Mouse (Mus musculus): ENCODE data around the gene Prkce. TPM values are rescaled to one million over a fixed set of nuclear protein-coding genes. Genes with fewer than 3 reads are reported as not detected.

Prkce gene
- polyA plus RNA-seq, 1 experiment from 2014 or later: 11.0 TPM

- WGBS: 87% methylated on average over 12 of the region's 12 CpGs
- no peak overlapping the region for H3K4me2 ChIP-seq (replicated peaks)
Observed at GRCm38 (mm10) chr17:86231741-86232179, 64.2 kb downstream of the Prkce start.

GRCm38 (mm10) chr17:86232248-86232647 lies 64.7 kb downstream of the Prkce start:
- no peak overlapping the region for H3K4me2 ChIP-seq (replicated peaks)
- H3K4me1 ChIP-seq: no peaks in the 10 kb centered on the region; the same call in 1 of the 2 replicates
- H3K9ac ChIP-seq: no peak overlapping the region
- no peaks in the 10 kb centered on the region for H3K36me3 ChIP-seq
- H3K4me3 ChIP-seq: no peak overlapping the region
- WGBS: 85% methylated on average over 4 of the region's 4 CpGs
- 0 out of 2 replicates have a peak overlapping the region, but pooled peaks have one; percentile 35 for H3K27ac ChIP-seq
- H3K9me3 ChIP-seq (replicated peaks): no peaks in the 10 kb centered on the region
- no peaks in the 10 kb centered on the region for H3K27me3 ChIP-seq
- no peak for ATAC-seq (ENCODE audit: low FRiP score)

More at GRCm38 (mm10) chr17:86231741-86232179, 64.2 kb downstream of the Prkce start:
- Histone ChIP-seq H3K36me3 (no peaks in the 10 kb centered on the region), H3K27ac (0 out of 2 replicates have a peak overlapping the region, but pooled peaks have one; percentile 35), H3K27me3 (no peaks in the 10 kb centered on the region), H3K9me3 (replicated peaks) (no peaks in the 10 kb centered on the region), H3K9ac (no peak overlapping the region), H3K4me1 (no peaks in the 10 kb centered on the region; the same call in 1 of the 2 replicates), H3K4me3 (no peak overlapping the region)
- 0 out of 2 replicates have a peak, but pooled peaks have one; percentile 43 for ATAC-seq (ENCODE audit: low FRiP score)

- Histone ChIP-seq H3K36me3 (no peaks in the 10 kb centered on the region), H3K4me2 (replicated peaks) (no peak overlapping the region), H3K4me3 (no peak overlapping the region), H3K27me3 (no peaks in the 10 kb centered on the region), H3K9me3 (replicated peaks) (no peaks in the 10 kb centered on the region), H3K27ac (no peak overlapping the region), H3K4me1 (no peaks in the 10 kb centered on the region), H3K9ac (no peak overlapping the region)
- 80% methylated on average over 9 of the region's 9 CpGs for WGBS
- ATAC-seq (ENCODE audit: low FRiP score): no peak
Observed at GRCm38 (mm10) chr17:86234587-86235150, 67.1 kb downstream of the Prkce start.

GRCm38 (mm10) chr17:86236026-86236712 lies 68.6 kb downstream of the Prkce start:
- no peaks in the 10 kb centered on the region for H3K36me3 ChIP-seq
- H3K9me3 ChIP-seq (replicated peaks): no peaks in the 10 kb centered on the region
- H3K27me3 ChIP-seq: no peaks in the 10 kb centered on the region
- H3K9ac ChIP-seq: no peak overlapping the region
- H3K4me3 ChIP-seq: no peak overlapping the region
- ATAC-seq (ENCODE audit: low FRiP score): no peak
- no peak overlapping the region for H3K27ac ChIP-seq
- WGBS: 85% methylated on average over 10 of the region's 10 CpGs
- H3K4me1 ChIP-seq: no peaks in the 10 kb centered on the region
- no peak overlapping the region for H3K4me2 ChIP-seq (replicated peaks)

- H3K4me2 ChIP-seq (replicated peaks): no peak overlapping the region
- no peak for ATAC-seq (ENCODE audit: low FRiP score)
- WGBS: 90% methylated on average over 16 of the region's 16 CpGs
- H3K9me3 ChIP-seq (replicated peaks): no peaks in the 10 kb centered on the region
- no peak overlapping the region for H3K4me3 ChIP-seq
- no peaks in the 10 kb centered on the region for H3K27me3 ChIP-seq
- no peak overlapping the region for H3K9ac ChIP-seq
- no peak overlapping the region for H3K27ac ChIP-seq
- no peaks in the 10 kb centered on the region for H3K4me1 ChIP-seq
- H3K36me3 ChIP-seq: no peaks in the 10 kb centered on the region
Observed at GRCm38 (mm10) chr17:86236861-86237763, 69.5 kb downstream of the Prkce start.

GRCm38 (mm10) chr17:86242291-86242690 lies 74.7 kb downstream of the Prkce start:
- Histone ChIP-seq H3K27ac (no peak overlapping the region), H3K4me1 (peaks cover 8% of the 10 kb centered on the region), H3K4me2 (replicated peaks) (no peak overlapping the region), H3K36me3 (no peaks in the 10 kb centered on the region), H3K4me3 (no peak overlapping the region), H3K9me3 (replicated peaks) (no peaks in the 10 kb centered on the region), H3K27me3 (no peaks in the 10 kb centered on the region), H3K9ac (no peak overlapping the region)
- no peak for ATAC-seq (ENCODE audit: low FRiP score)
- WGBS: 89% methylated on average over 9 of the region's 9 CpGs

- Histone ChIP-seq H3K27ac (no peak overlapping the region), H3K9me3 (replicated peaks) (no peaks in the 10 kb centered on the region), H3K4me3 (no peak overlapping the region), H3K27me3 (no peaks in the 10 kb centered on the region), H3K9ac (no peak overlapping the region), H3K4me1 (peaks cover 10% of the 10 kb centered on the region), H3K36me3 (no peaks in the 10 kb centered on the region), H3K4me2 (replicated peaks) (no peak overlapping the region)
- ATAC-seq (ENCODE audit: low FRiP score): no peak
- WGBS: 89% methylated on average over 16 of the region's 16 CpGs
Observed at GRCm38 (mm10) chr17:86243109-86243527, 75.5 kb downstream of the Prkce start.

- H3K36me3 ChIP-seq: no peaks in the 10 kb centered on the region
- no peaks in the 10 kb centered on the region for H3K9me3 ChIP-seq (replicated peaks)
- 93% methylated on average over 5 of the region's 5 CpGs for WGBS
- no peak overlapping the region for H3K27ac ChIP-seq
- no peak for ATAC-seq (ENCODE audit: low FRiP score)
- H3K4me2 ChIP-seq (replicated peaks): no peak overlapping the region
- H3K4me1 ChIP-seq: peaks cover 10% of the 10 kb centered on the region
- no peaks in the 10 kb centered on the region for H3K27me3 ChIP-seq
- no peak overlapping the region for H3K9ac ChIP-seq
- no peak overlapping the region for H3K4me3 ChIP-seq
Observed at GRCm38 (mm10) chr17:86244397-86244796, 76.8 kb downstream of the Prkce start.

- H3K4me3 ChIP-seq: no peak overlapping the region
- WGBS: 92% methylated on average over 8 of the region's 8 CpGs
- no peaks in the 10 kb centered on the region for H3K9me3 ChIP-seq (replicated peaks)
- ATAC-seq (ENCODE audit: low FRiP score): no peak
- no peak overlapping the region for H3K27ac ChIP-seq
- H3K4me2 ChIP-seq (replicated peaks): no peak overlapping the region
- no peak overlapping the region for H3K9ac ChIP-seq
- H3K4me1 ChIP-seq: peaks cover 16% of the 10 kb centered on the region
- no peaks in the 10 kb centered on the region for H3K27me3 ChIP-seq
- no peaks in the 10 kb centered on the region for H3K36me3 ChIP-seq
Observed at GRCm38 (mm10) chr17:86248832-86249231, 81.2 kb downstream of the Prkce start.

GRCm38 (mm10) chr17:86249499-86250405 lies 82.2 kb downstream of the Prkce start:
- Histone ChIP-seq H3K9me3 (replicated peaks) (no peaks in the 10 kb centered on the region), H3K9ac (no peak overlapping the region), H3K27ac (no peak overlapping the region), H3K4me2 (replicated peaks) (no peak overlapping the region), H3K36me3 (no peaks in the 10 kb centered on the region), H3K4me3 (no peak overlapping the region), H3K4me1 (peaks cover 16% of the 10 kb centered on the region), H3K27me3 (no peaks in the 10 kb centered on the region)
- no peak for ATAC-seq (ENCODE audit: low FRiP score)
- WGBS: 85% methylated on average over 21 of the region's 21 CpGs

GRCm38 (mm10) chr17:86250406-86250905 lies 82.9 kb downstream of the Prkce start:
- Histone ChIP-seq H3K36me3 (no peaks in the 10 kb centered on the region), H3K9ac (no peak overlapping the region), H3K27me3 (no peaks in the 10 kb centered on the region), H3K4me3 (no peak overlapping the region), H3K4me2 (replicated peaks) (no peak overlapping the region), H3K4me1 (peaks cover 16% of the 10 kb centered on the region), H3K9me3 (replicated peaks) (no peaks in the 10 kb centered on the region), H3K27ac (no peak overlapping the region)
- ATAC-seq (ENCODE audit: low FRiP score): no peak
- 80% methylated on average over 7 of the region's 7 CpGs for WGBS
